Mouse (Mus musculus) urinary bladder, postnatal 14 days (tissue): ENCODE data around the gene Col18a1.

Experiments used
- DNase-seq: peaks from one replicate; pipeline ENCODE4 v3.0.0; 2021; ENCODE audit warnings: low spot score

The Col18a1 gene

GRCm38 (mm10) chr10:77182804-77183331 is 16.5 kb upstream of the Col18a1 start:
- no peak for DNase-seq

GRCm38 (mm10) chr10:77180110-77180509 is 13.8 kb upstream of the Col18a1 start:
- DNase-seq = no peak

GRCm38 (mm10) chr10:77178691-77179090 is 12.3 kb upstream of the Col18a1 start:
- DNase-seq = no peak

- no peak for DNase-seq
These were observed 4.1 kb upstream of the Col18a1 start for GRCm38 (mm10) chr10:77170400-77170799.

GRCm38 (mm10) chr10:77165318-77165945 is 916 bp downstream of the Col18a1 start:
- DNase-seq = peak; percentile 50

GRCm38 (mm10) chr10:77164437-77165052 is 1.8 kb downstream of the Col18a1 start:
- DNase-seq = no peak

GRCm38 (mm10) chr10:77164041-77164436 is 2.3 kb downstream of the Col18a1 start:
- no peak for DNase-seq

GRCm38 (mm10) chr10:77163392-77163977 is 2.9 kb downstream of the Col18a1 start:
- no peak for DNase-seq

- DNase-seq = no peak
These were observed 6.8 kb downstream of the Col18a1 start for GRCm38 (mm10) chr10:77159573-77159972.

GRCm38 (mm10) chr10:77158948-77159347 is 7.4 kb downstream of the Col18a1 start:
- no peak for DNase-seq

- DNase-seq = no peak
These were observed 8.9 kb downstream of the Col18a1 start for GRCm38 (mm10) chr10:77157245-77158019.

- no peak for DNase-seq
These were observed 14.1 kb downstream of the Col18a1 start for GRCm38 (mm10) chr10:77152178-77152621.

GRCm38 (mm10) chr10:77151551-77152002 is 14.8 kb downstream of the Col18a1 start:
- DNase-seq = no peak

- no peak for DNase-seq
These were observed 15.3 kb downstream of the Col18a1 start for GRCm38 (mm10) chr10:77150947-77151521.

- DNase-seq = no peak
These were observed 16.3 kb downstream of the Col18a1 start for GRCm38 (mm10) chr10:77150016-77150415.

GRCm38 (mm10) chr10:77147545-77147944 is 18.8 kb downstream of the Col18a1 start:
- no peak for DNase-seq

- peak; percentile 64 for DNase-seq
These were observed 19.4 kb downstream of the Col18a1 start for GRCm38 (mm10) chr10:77146901-77147463.

- DNase-seq = no peak
These were observed 20.4 kb downstream of the Col18a1 start for GRCm38 (mm10) chr10:77145946-77146345.

GRCm38 (mm10) chr10:77144372-77144771 is 22.0 kb downstream of the Col18a1 start:
- no peak for DNase-seq

- peak; percentile 91 for DNase-seq
These were observed 24.0 kb downstream of the Col18a1 start for GRCm38 (mm10) chr10:77142328-77142727.

- no peak for DNase-seq
These were observed 28.0 kb downstream of the Col18a1 start for GRCm38 (mm10) chr10:77138304-77138703.

- DNase-seq = no peak
These were observed 30.1 kb downstream of the Col18a1 start for GRCm38 (mm10) chr10:77136205-77136604.
